Mouse (Mus musculus) embryonic facial prominence, embryonic 15.5 days (tissue): ENCODE measurements around the gene Lamb3. TPM values are rescaled to one million over a fixed set of nuclear protein-coding genes. Genes with fewer than 3 reads are reported as not detected.

Source experiments
- ATAC-seq: fragments of 200-750 bp; cut with Nextera tagmentation; 2 replicates; pipeline ENCODE4 v1.8.0; 2017; ENCODE audit warnings: low read depth, moderate TSS enrichment; ENCODE audit not compliant: insufficient number of reproducible peaks, low FRiP score, low TSS enrichment
- H3K27ac ChIP-seq: fragments of 300-500 bp; sonication (generic); replicated peaks from 2 replicates; pipeline ENCODE4 v1.5.1; 2015; ENCODE audit warnings: mild to moderate bottlenecking, inconsistent platforms
- H3K27me3 ChIP-seq: fragments of 300-500 bp; sonication (generic); 2 replicates; pipeline ENCODE4 v1.6.1; 2015; ENCODE audit warnings: inconsistent platforms
- H3K36me3 ChIP-seq: fragments of 300-500 bp; sonication (generic); 2 replicates; pipeline ENCODE4 v1.6.1; 2015; ENCODE audit warnings: mild to moderate bottlenecking, inconsistent platforms
- H3K4me1 ChIP-seq: fragments of 300-500 bp; sonication (generic); 2 replicates; pipeline ENCODE4 v1.6.1; 2015; ENCODE audit warnings: inconsistent platforms
- H3K4me2 ChIP-seq: fragments of 300-500 bp; sonication (generic); replicated peaks from 2 replicates; pipeline ENCODE4 v1.6.1; 2015; ENCODE audit warnings: mild to moderate bottlenecking, inconsistent platforms
- H3K4me3 ChIP-seq: fragments of 300-500 bp; sonication (generic); replicated peaks from 2 replicates; pipeline ENCODE4 v1.5.1; 2015; ENCODE audit warnings: mild to moderate bottlenecking, inconsistent platforms
- H3K9ac ChIP-seq: fragments of 300-500 bp; sonication (generic); 2 replicates; pipeline ENCODE4 v1.6.1; 2015; ENCODE audit warnings: inconsistent platforms
- H3K9me3 ChIP-seq: fragments of 300-500 bp; sonication (generic); replicated peaks from 2 replicates; pipeline ENCODE4 v1.6.1; 2016; ENCODE audit warnings: inconsistent platforms
- WGBS: fragments of 180-500 bp; shearing (Covaris S2); methylation state at CpG from one replicate; pipeline ENCODE4 v1.1.7; 2015; 5-methylcytosine and 5-hydroxymethylcytosine counted together
- polyA plus RNA-seq: library from polyadenylated mRNA; unstranded; fragments of >200 nt; fragmentation: Nextera tagmentation; extraction: Ambion mirVana; gene quantifications from 2 replicates; pipeline ENCODE4 v1.2.1, GENCODE M21; 2015

The Lamb3 gene
- 17.9 and 20.1 TPM in 2 replicates for polyA plus RNA-seq

DNA sequence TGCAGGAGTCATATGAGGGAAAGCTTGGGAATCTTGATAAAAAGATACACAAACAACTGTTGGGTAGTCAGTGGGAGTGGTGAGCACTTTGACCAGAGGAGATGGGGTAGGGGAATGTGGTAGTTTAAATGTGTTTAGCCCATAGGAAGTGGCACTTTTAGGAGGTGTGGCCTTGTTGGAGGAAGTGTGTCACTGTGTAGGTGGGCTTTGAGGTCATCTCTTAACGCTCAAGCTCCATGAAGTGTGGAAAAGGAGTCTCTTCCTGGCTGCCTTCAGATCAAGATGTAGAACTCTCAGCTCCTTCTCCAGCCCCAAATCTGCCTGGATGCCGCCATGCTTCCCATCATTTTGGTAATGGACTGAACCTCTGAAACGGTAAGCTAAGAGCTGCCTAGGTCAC lies at the start of gene Lamb3:
Lamb3 (plus strand) TSS at position 197 of the 400 bp plus-strand sequence.
- Histone ChIP-seq H3K9me3 (no peaks in the 10 kb centered on the region), H3K4me1 (no peaks in the 10 kb centered on the region), H3K27me3 (no peaks in the 10 kb centered on the region), H3K4me3 (no peak within 1 kb of the TSS), H3K9ac (no peak within 1 kb of the TSS), H3K27ac (no peak within 1 kb of the TSS), H3K4me2 (no peak within 1 kb of the TSS), H3K36me3 (no peaks in the 10 kb centered on the region)
- 94% methylated on average over 3 of the region's 3 CpGs for WGBS
- ATAC-seq: no peak

DNA sequence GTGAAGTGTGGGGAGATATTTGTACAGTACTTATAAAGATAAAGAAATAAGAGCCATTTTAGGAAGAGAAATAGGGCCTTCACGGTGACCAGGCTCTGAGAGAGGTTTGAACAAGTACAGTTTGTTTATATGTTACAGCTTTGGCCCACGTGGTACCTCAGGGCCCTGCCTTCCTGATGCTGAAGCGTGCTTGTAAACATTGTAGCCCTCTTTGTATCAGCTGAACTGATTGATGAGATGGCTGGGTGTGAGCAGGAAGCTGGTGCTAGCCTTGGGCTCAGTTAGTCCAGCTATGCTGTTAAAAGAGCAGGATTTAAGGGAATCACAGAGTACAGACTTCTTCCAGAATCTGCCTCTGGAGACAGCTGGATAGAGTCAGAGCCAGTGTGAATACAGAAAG lies 48.3 kb upstream of the Lamb3 start:
- Histone ChIP-seq H3K27me3 (peaks cover 9% of the 10 kb centered on the region; the same call in 1 of the 2 replicates), H3K36me3 (no peaks in the 10 kb centered on the region), H3K9ac (no peak overlapping the region), H3K4me2 (no peak overlapping the region), H3K4me3 (no peak overlapping the region), H3K27ac (no peak overlapping the region), H3K9me3 (no peaks in the 10 kb centered on the region), H3K4me1 (peaks cover 32% of the 10 kb centered on the region)
- 46% methylated on average over 3 of the region's 3 CpGs for WGBS
- no peak for ATAC-seq

GRCm38 (mm10) chr1:193159613-193160012 lies 47.9 kb upstream of the Lamb3 start:
- H3K4me2 ChIP-seq: no peak overlapping the region
- H3K36me3 ChIP-seq: no peaks in the 10 kb centered on the region
- H3K4me3 ChIP-seq: no peak overlapping the region
- no peak overlapping the region for H3K27ac ChIP-seq
- H3K27me3 ChIP-seq: 0 out of 2 replicates have a peak, but pooled peaks cover 5% of the 10 kb centered on the region
- ATAC-seq: no peak
- WGBS: 39% methylated on average over 1 of the region's 1 CpGs
- peaks cover 32% of the 10 kb centered on the region for H3K4me1 ChIP-seq
- no peak overlapping the region for H3K9ac ChIP-seq
- no peaks in the 10 kb centered on the region for H3K9me3 ChIP-seq

GRCm38 (mm10) chr1:193160317-193161032 lies 47.0 kb upstream of the Lamb3 start:
- Histone ChIP-seq H3K4me2 (peak overlapping the region; percentile 32; the same call in 1 of the 2 replicates), H3K27me3 (no peaks in the 10 kb centered on the region)
- ATAC-seq: no peak

DNA sequence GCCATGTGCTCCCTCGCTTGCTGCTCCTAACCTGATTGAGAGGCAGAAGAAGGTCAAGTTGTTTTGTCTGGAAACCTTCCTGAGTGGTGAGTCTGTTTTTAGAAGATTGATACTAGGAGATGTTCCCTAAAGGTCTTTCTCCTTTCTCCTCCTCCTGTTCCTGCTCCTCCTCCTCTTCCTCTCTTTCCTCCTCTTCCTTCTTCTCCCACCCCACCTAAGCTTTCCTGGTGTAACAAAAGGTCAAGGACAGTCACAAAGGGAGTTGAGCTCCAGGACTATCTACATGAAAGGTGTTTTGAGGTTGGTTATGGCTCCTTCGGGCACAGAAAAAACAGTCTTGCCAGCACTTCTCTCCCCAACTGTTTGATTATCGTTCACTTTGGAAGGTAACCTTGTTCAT lies 39.8 kb upstream of the Lamb3 start, which contains the start of gene A130010J15Rik:
A130010J15Rik (plus strand) TSS at position 301 of the 400 bp plus-strand sequence.
- Histone ChIP-seq H3K4me3 (no peak within 1 kb of the TSS), H3K4me2 (no peak within 1 kb of the TSS), H3K4me1 (peaks cover 15% of the 10 kb centered on the region), H3K36me3 (no peaks in the 10 kb centered on the region), H3K27ac (no peak within 1 kb of the TSS), H3K9ac (no peak within 1 kb of the TSS), H3K27me3 (no peaks in the 10 kb centered on the region), H3K9me3 (no peaks in the 10 kb centered on the region)
- WGBS: 84% methylated on average over 3 of the region's 3 CpGs
- ATAC-seq: no peak

More at GRCm38 (mm10) chr1:193160317-193161032, 47.0 kb upstream of the Lamb3 start:
- Histone ChIP-seq H3K9ac (no peak overlapping the region), H3K4me3 (no peak overlapping the region), H3K9me3 (no peaks in the 10 kb centered on the region), H3K4me1 (peaks cover 32% of the 10 kb centered on the region), H3K27ac (no peak overlapping the region), H3K36me3 (no peaks in the 10 kb centered on the region)
- 19% methylated on average over 18 of the region's 18 CpGs for WGBS

GRCm38 (mm10) chr1:193169228-193169627 lies 38.3 kb upstream of the Lamb3 start:
- WGBS: 57% methylated on average over 7 of the region's 7 CpGs

GRCm38 (mm10) chr1:193169856-193170255 lies 37.6 kb upstream of the Lamb3 start:
- Histone ChIP-seq H3K4me2 (no peak overlapping the region), H3K27me3 (no peaks in the 10 kb centered on the region), H3K36me3 (no peaks in the 10 kb centered on the region), H3K27ac (no peak overlapping the region), H3K4me3 (no peak overlapping the region), H3K4me1 (peaks cover 27% of the 10 kb centered on the region), H3K9ac (no peak overlapping the region), H3K9me3 (no peaks in the 10 kb centered on the region)
- 57% methylated on average over 2 of the region's 2 CpGs for WGBS
- ATAC-seq: no peak

More at GRCm38 (mm10) chr1:193169228-193169627, 38.3 kb upstream of the Lamb3 start:
- Histone ChIP-seq H3K4me2 (no peak overlapping the region), H3K27me3 (no peaks in the 10 kb centered on the region), H3K36me3 (no peaks in the 10 kb centered on the region), H3K4me3 (no peak overlapping the region), H3K9ac (no peak overlapping the region), H3K27ac (no peak overlapping the region), H3K9me3 (no peaks in the 10 kb centered on the region), H3K4me1 (peaks cover 21% of the 10 kb centered on the region)
- no peak for ATAC-seq

DNA sequence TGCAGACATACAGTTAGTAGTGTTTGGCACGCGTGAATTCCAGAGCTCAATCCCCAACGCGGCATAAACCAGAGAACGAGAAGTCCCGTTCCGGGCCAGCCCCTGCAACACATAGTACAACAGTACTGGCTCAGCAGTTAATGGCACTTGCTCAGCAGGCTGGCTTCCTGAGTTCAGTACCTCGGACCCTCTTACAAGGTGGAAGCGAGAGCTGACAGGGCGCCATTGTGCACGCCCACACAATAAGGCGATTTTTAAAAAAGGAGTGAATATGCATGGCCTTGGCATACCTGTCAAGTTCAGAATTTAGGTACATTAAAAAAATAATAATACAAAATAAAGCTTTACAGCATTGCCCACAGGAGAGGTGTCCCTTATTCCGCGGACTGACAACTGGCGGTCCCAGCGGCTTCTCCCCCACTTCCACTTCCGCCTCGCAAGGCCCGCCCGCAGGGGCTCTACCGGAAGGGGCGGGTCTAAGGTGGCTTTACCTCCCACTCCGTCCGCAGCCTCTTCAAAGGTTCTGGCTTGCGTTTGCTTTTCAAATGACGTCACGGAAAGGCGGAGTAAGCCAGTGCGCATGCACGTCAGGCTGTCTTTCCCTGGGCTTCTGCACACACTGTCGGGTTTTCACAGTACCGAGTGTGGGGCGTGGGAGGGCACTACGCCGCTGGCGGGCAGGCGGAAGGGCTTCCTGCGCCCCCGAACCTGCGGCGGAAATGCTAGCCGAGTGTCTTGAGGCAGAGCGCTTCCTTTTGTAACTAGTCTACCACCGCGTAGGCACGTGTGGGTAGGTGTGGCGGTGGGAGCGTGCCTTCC lies 34.3 kb upstream of the Lamb3 start:
- H3K27me3 ChIP-seq: no peaks in the 10 kb centered on the region
- peak overlapping the region; percentile 87 for H3K27ac ChIP-seq
- H3K4me2 ChIP-seq: peak overlapping the region; percentile 71
- no peaks in the 10 kb centered on the region for H3K36me3 ChIP-seq
- H3K4me1 ChIP-seq: peaks cover 33% of the 10 kb centered on the region
- peak overlapping the region; percentile 74 for H3K9ac ChIP-seq
- peak overlapping the region; percentile 71 for H3K4me3 ChIP-seq
- no peaks in the 10 kb centered on the region for H3K9me3 ChIP-seq
- ATAC-seq: peak; percentile 98
- 1% methylated on average over 48 of the region's 48 CpGs for WGBS

- H3K4me1 ChIP-seq: peaks cover 35% of the 10 kb centered on the region
- ATAC-seq: no peak
- peak overlapping the region; percentile 68 for H3K9ac ChIP-seq
- 18% methylated on average over 9 of the region's 9 CpGs for WGBS
- peak overlapping the region; percentile 87 for H3K27ac ChIP-seq
- H3K4me3 ChIP-seq: peak overlapping the region; percentile 71
- no peaks in the 10 kb centered on the region for H3K36me3 ChIP-seq
- peak overlapping the region; percentile 71 for H3K4me2 ChIP-seq
- H3K27me3 ChIP-seq: no peaks in the 10 kb centered on the region
- H3K9me3 ChIP-seq: no peaks in the 10 kb centered on the region
Measured at GRCm38 (mm10) chr1:193173810-193174129, 33.7 kb upstream of the Lamb3 start.

GRCm38 (mm10) chr1:193174143-193174733 lies 33.3 kb upstream of the Lamb3 start:
- H3K9me3 ChIP-seq: no peaks in the 10 kb centered on the region
- H3K27me3 ChIP-seq: no peaks in the 10 kb centered on the region
- peak overlapping the region; percentile 71 for H3K4me2 ChIP-seq
- H3K9ac ChIP-seq: peak overlapping the region; percentile 68; the same call in 1 of the 2 replicates
- H3K4me1 ChIP-seq: peaks cover 31% of the 10 kb centered on the region
- ATAC-seq: no peak
- H3K36me3 ChIP-seq: no peaks in the 10 kb centered on the region
- H3K27ac ChIP-seq: peak overlapping the region; percentile 87; the same call in 1 of the 2 replicates
- WGBS: 89% methylated on average over 13 of the region's 13 CpGs
- peak overlapping the region; percentile 71 for H3K4me3 ChIP-seq

DNA sequence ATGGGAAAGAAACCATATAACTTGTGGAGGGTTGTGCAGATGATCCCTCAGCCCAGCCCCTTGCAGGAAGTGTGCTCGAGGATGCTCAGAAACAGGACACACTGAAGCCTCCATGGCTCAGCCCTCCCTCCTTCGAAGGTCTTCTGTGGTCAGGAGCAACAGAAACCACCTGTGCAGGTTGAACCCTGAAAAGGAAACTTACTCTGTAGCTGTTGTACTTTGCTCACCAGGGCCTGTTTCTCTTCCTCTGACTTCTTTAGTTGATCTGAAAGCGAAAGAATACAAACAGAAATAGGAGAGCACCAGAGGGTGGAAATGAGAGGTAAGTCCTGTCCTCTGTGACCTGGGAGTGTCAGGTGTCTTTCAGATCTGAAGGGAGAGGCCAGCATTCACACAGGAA lies 26.4 kb upstream of the Lamb3 start:
- Histone ChIP-seq H3K27me3 (no peaks in the 10 kb centered on the region), H3K9ac (no peak overlapping the region), H3K27ac (no peak overlapping the region), H3K4me3 (no peak overlapping the region), H3K9me3 (no peaks in the 10 kb centered on the region), H3K4me2 (no peak overlapping the region), H3K36me3 (no peaks in the 10 kb centered on the region), H3K4me1 (peaks cover 11% of the 10 kb centered on the region; the same call in 1 of the 2 replicates)
- 69% methylated on average over 3 of the region's 3 CpGs for WGBS
- ATAC-seq: no peak
